Mouse (Mus musculus): ENCODE data around the gene Psmb9. TPM values are rescaled to one million over a fixed set of nuclear protein-coding genes. Genes with fewer than 3 reads are reported as not detected.

Gene Psmb9
- polyA plus RNA-seq, 1 experiment from 2014 or later: 4.5 TPM

- Histone ChIP-seq H3K4me3 (no peak within 1 kb of the TSS), H3K27me3 (replicated peaks) (peaks cover 40% of the 10 kb centered on the region), H3K36me3 (no peaks in the 10 kb centered on the region), H3K9ac (no peak within 1 kb of the TSS), H3K4me2 (no peak within 1 kb of the TSS), H3K9me3 (replicated peaks) (no peaks in the 10 kb centered on the region), H3K4me1 (peaks cover 14% of the 10 kb centered on the region), H3K27ac (no peak within 1 kb of the TSS)
- peak; percentile 30; the same call in 1 of the 2 replicates for ATAC-seq
- 15% methylated on average over 7 of the region's 7 CpGs for WGBS (ENCODE audit: insufficient replicate concordance)
These were observed 44.5 kb downstream of the Psmb9 start, which contains the start of gene H2-DMb2 for GRCm38 (mm10) chr17:34143033-34143432. Gene H2-DMb2, plus strand, starts transcription at chr17:34143307.

GRCm38 (mm10) chr17:34142456-34143010 lies 45.0 kb downstream of the Psmb9 start:
- Histone ChIP-seq H3K4me2 (no peak overlapping the region), H3K9ac (no peak overlapping the region), H3K27me3 (replicated peaks) (peaks cover 45% of the 10 kb centered on the region), H3K9me3 (replicated peaks) (no peaks in the 10 kb centered on the region), H3K4me3 (no peak overlapping the region), H3K36me3 (no peaks in the 10 kb centered on the region), H3K27ac (no peak overlapping the region), H3K4me1 (peaks cover 14% of the 10 kb centered on the region)
- WGBS (ENCODE audit: insufficient replicate concordance): 56% methylated on average over 7 of the region's 7 CpGs
- ATAC-seq: no peak

- Histone ChIP-seq H3K27ac (no peak overlapping the region), H3K4me1 (peaks cover 14% of the 10 kb centered on the region), H3K4me2 (no peak overlapping the region), H3K9ac (no peak overlapping the region), H3K27me3 (replicated peaks) (peaks cover 56% of the 10 kb centered on the region), H3K9me3 (replicated peaks) (no peaks in the 10 kb centered on the region), H3K4me3 (no peak overlapping the region), H3K36me3 (no peaks in the 10 kb centered on the region)
- ATAC-seq: no peak
- 34% methylated on average over 4 of the region's 4 CpGs for WGBS (ENCODE audit: insufficient replicate concordance)
These were observed 46.1 kb downstream of the Psmb9 start for GRCm38 (mm10) chr17:34141448-34141847.

- Histone ChIP-seq H3K4me2 (peak overlapping the region; percentile 64), H3K4me1 (peaks cover 22% of the 10 kb centered on the region), H3K4me3 (peak overlapping the region; percentile 26), H3K9me3 (replicated peaks) (no peaks in the 10 kb centered on the region), H3K36me3 (no peaks in the 10 kb centered on the region), H3K27me3 (replicated peaks) (peaks cover 65% of the 10 kb centered on the region), H3K27ac (no peak overlapping the region), H3K9ac (no peak overlapping the region)
- WGBS (ENCODE audit: insufficient replicate concordance): 5% methylated on average over 5 of the region's 5 CpGs
- no peak for ATAC-seq
These were observed 47.3 kb downstream of the Psmb9 start for GRCm38 (mm10) chr17:34140240-34140639.

- peaks cover 65% of the 10 kb centered on the region for H3K27me3 ChIP-seq (replicated peaks)
- no peaks in the 10 kb centered on the region for H3K9me3 ChIP-seq (replicated peaks)
- H3K4me3 ChIP-seq: peak overlapping the region; percentile 26
- 5% methylated on average over 16 of the region's 16 CpGs for WGBS (ENCODE audit: insufficient replicate concordance)
- peak overlapping the region; percentile 64 for H3K4me2 ChIP-seq
- no peak overlapping the region for H3K9ac ChIP-seq
- no peak overlapping the region for H3K27ac ChIP-seq
- peaks cover 22% of the 10 kb centered on the region for H3K4me1 ChIP-seq
- H3K36me3 ChIP-seq: no peaks in the 10 kb centered on the region
- ATAC-seq: no peak
These were observed 48.1 kb downstream of the Psmb9 start for GRCm38 (mm10) chr17:34139416-34139815.

GRCm38 (mm10) chr17:34138655-34139054 lies 48.9 kb downstream of the Psmb9 start:
- H3K27me3 ChIP-seq (replicated peaks): peaks cover 65% of the 10 kb centered on the region
- H3K4me1 ChIP-seq: peaks cover 22% of the 10 kb centered on the region
- no peak overlapping the region for H3K4me3 ChIP-seq
- H3K36me3 ChIP-seq: no peaks in the 10 kb centered on the region
- 77% methylated on average over 7 of the region's 7 CpGs for WGBS (ENCODE audit: insufficient replicate concordance)
- no peaks in the 10 kb centered on the region for H3K9me3 ChIP-seq (replicated peaks)
- H3K27ac ChIP-seq: no peak overlapping the region
- no peak overlapping the region for H3K9ac ChIP-seq
- no peak for ATAC-seq
- H3K4me2 ChIP-seq: no peak overlapping the region

- no peaks in the 10 kb centered on the region for H3K9me3 ChIP-seq (replicated peaks)
- peaks cover 22% of the 10 kb centered on the region for H3K4me1 ChIP-seq
- no peak overlapping the region for H3K4me2 ChIP-seq
- no peak overlapping the region for H3K4me3 ChIP-seq
- WGBS (ENCODE audit: insufficient replicate concordance): 64% methylated on average over 7 of the region's 7 CpGs
- no peaks in the 10 kb centered on the region for H3K36me3 ChIP-seq
- H3K9ac ChIP-seq: no peak overlapping the region
- ATAC-seq: no peak
- peaks cover 65% of the 10 kb centered on the region for H3K27me3 ChIP-seq (replicated peaks)
- H3K27ac ChIP-seq: no peak overlapping the region
These were observed 50.0 kb downstream of the Psmb9 start for GRCm38 (mm10) chr17:34137601-34138000.

GRCm38 (mm10) chr17:34135297-34136224 lies 52.0 kb downstream of the Psmb9 start:
- Histone ChIP-seq H3K27ac (no peak overlapping the region), H3K4me3 (peak overlapping the region; percentile 35), H3K36me3 (no peaks in the 10 kb centered on the region), H3K4me1 (peaks cover 22% of the 10 kb centered on the region), H3K27me3 (replicated peaks) (peaks cover 63% of the 10 kb centered on the region), H3K9me3 (replicated peaks) (no peaks in the 10 kb centered on the region), H3K4me2 (peak overlapping the region; percentile 65), H3K9ac (peak overlapping the region; percentile 37; the same call in 1 of the 2 replicates)
- WGBS (ENCODE audit: insufficient replicate concordance): 7% methylated on average over 31 of the region's 31 CpGs
- peak; percentile 89 for ATAC-seq

GRCm38 (mm10) chr17:34134451-34134850 lies 53.1 kb downstream of the Psmb9 start:
- ATAC-seq: no peak
- H3K27ac ChIP-seq: no peak overlapping the region
- no peak overlapping the region for H3K9ac ChIP-seq
- no peak overlapping the region for H3K4me2 ChIP-seq
- no peaks in the 10 kb centered on the region for H3K9me3 ChIP-seq (replicated peaks)
- peaks cover 63% of the 10 kb centered on the region for H3K27me3 ChIP-seq (replicated peaks)
- WGBS (ENCODE audit: insufficient replicate concordance): 74% methylated on average over 3 of the region's 3 CpGs
- peaks cover 13% of the 10 kb centered on the region for H3K4me1 ChIP-seq
- H3K4me3 ChIP-seq: no peak overlapping the region
- H3K36me3 ChIP-seq: no peaks in the 10 kb centered on the region

- Histone ChIP-seq H3K4me1 (peaks cover 22% of the 10 kb centered on the region), H3K4me2 (no peak overlapping the region), H3K4me3 (no peak overlapping the region), H3K27ac (no peak overlapping the region), H3K9ac (no peak overlapping the region), H3K9me3 (replicated peaks) (no peaks in the 10 kb centered on the region), H3K36me3 (no peaks in the 10 kb centered on the region), H3K27me3 (replicated peaks) (peaks cover 63% of the 10 kb centered on the region)
- 64% methylated on average over 11 of the region's 11 CpGs for WGBS (ENCODE audit: insufficient replicate concordance)
- no peak for ATAC-seq
These were observed 54.3 kb downstream of the Psmb9 start for GRCm38 (mm10) chr17:34133289-34133688.

Measured in liver, embryonic 12.5 days (tissue).